Mouse (Mus musculus) thymus, postnatal 4 days (tissue): ENCODE measurements around the gene Ang5.
"Not testable (repeated sequence)": the region's sequence is repeated elsewhere in the genome, so short reads cannot be mapped to it uniquely, and the experiment has no call there.

Experiments used
- DNase-seq: peaks from one replicate; pipeline ENCODE4 v3.0.0; 2021

The Ang5 gene

GRCm38 (mm10) chr14:43956769-43957168, at the start of gene Ang5:
Ang5 (plus strand) TSS chr14:43957069.
- not testable (repeated sequence) for DNase-seq

- DNase-seq = not testable (repeated sequence)
These were observed 38.7 kb upstream of the Ang5 start for GRCm38 (mm10) chr14:43918214-43918613.

GRCm38 (mm10) chr14:43923459-43923858, 33.4 kb upstream of the Ang5 start, which contains the start of gene Ear10:
Ear10 (minus strand) TSS chr14:43923559.
- DNase-seq = not testable (repeated sequence)

DNA sequence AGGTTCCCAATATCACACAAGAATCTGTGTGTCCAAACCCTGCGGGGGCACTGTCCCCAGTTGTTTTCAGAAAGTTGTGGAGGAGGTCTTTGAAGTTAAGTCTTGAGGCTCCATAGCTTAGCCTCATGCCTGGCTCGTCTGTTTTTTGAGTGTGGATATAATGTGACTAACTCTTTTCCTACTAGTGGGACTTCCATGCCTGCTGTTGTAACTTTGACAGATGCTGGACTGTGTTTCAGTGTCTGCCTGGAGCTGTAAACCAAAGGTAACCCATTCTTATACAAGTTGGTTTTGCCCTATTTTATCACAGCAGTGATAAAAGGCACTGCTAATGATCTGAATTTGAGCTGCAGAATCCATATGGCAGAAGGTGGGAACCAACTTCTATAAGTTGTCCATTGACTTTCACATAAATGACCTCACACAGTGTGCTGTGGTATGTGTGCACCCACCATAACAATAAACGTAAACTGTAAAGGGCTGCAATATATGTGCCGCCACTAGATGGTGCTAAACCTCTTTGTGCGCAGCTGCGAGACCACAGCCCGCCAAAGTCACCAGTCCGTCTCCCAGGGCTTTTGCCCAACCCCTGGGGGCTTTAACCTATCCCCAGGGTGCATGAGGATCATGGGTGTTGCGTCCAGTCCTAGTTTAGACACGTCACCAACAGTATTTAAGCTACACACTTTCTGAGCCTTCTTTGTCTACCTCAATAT, 32.0 kb upstream of the Ang5 start, which contains the start of gene Gm8113:
Gene Gm8113, plus strand, starts transcription at position 703 of the 716 bp plus-strand sequence.
- DNase-seq = peak; percentile 64

GRCm38 (mm10) chr14:43925404-43925950, 31.4 kb upstream of the Ang5 start:
- DNase-seq = not testable (repeated sequence)

GRCm38 (mm10) chr14:43932991-43933390, 23.9 kb upstream of the Ang5 start:
- peak; percentile 36 for DNase-seq

GRCm38 (mm10) chr14:43933399-43933798, 23.5 kb upstream of the Ang5 start:
- not testable (repeated sequence) for DNase-seq

DNA sequence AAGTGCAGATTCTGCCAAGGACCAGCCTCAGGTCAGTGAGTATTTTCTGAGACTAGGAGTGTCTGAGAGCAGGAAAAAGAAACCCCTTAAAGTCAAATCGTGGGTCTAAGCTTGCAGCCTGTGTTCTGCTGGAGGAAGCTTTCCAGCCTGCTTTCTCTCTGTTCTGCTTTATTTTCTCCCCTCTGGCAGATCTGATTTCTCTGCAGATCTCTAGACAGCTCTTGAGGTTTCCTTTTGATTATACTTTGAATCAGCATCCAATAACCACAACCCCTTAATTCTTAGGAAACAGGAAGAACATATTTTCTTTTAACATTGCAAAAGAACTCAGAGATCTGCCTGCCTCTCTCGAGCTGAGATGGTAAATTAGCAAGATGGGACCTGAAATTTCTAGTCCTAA, 3.5 kb upstream of the Ang5 start:
- not testable (repeated sequence) for DNase-seq

DNA sequence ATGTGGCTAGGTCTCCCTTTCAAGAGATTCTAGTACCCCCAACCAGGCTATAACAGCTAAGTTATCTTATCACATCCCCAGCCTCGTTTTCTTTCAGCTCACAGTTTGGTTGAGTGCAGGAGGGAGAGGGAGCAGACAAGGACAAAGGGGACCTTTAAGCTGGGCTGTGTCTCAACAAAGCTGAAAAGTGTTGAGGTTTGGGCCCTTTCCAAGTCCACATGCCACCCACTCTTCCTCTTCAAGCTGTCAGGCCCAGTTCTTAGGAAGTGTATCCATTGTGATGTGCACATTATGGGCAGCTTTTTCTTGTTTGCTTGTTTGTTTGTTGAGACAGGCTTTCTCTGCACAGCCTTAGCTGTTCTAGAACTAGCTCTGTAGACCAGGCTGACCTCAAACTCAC, 1.8 kb upstream of the Ang5 start:
- DNase-seq = not testable (repeated sequence)

DNA sequence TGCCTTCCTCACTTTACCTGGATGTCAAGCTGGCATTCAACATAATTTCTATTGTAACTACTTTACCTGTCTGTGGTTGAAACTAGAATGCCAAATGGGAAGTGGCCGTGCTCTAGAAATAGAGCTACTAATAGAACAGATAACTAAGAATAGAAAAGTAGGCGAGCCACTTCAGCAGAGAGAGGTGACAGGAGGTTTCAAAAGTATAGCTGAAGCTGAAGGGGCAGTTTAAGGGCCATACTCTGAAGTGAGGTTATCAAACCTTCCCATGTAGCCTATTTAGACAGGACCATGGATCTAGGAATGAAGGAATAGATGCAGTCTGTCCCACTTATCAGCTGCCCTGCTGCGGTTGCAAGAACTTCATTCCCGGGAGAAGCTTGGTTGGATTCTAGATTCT, 26.6 kb downstream of the Ang5 start:
- no peak for DNase-seq

- DNase-seq = peak; percentile 66
These were observed 27.0 kb downstream of the Ang5 start for GRCm38 (mm10) chr14:43983897-43984296.

DNA sequence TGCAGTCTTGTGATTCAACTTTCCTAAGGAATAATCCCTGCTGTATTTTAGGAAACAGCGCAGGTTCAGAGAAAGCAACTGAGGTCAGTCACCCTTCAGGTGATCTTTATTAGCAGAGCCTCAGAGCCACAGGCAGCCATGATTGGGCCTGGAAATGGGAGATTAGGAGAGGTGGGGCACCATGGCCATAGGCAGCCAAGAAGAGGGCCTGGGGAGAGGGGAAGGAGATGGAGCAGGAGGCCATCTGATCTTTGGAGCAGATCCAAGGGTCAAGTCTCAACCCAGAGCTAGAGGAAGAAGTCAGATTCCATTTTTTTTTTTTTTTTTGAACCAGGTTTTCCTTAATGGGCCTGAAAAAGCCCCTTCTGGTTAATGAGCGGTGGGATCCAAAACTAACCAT, 29.3 kb downstream of the Ang5 start:
- no peak for DNase-seq

- DNase-seq = peak; percentile 74
These were observed 30.5 kb downstream of the Ang5 start for GRCm38 (mm10) chr14:43987404-43987803.

- not testable (repeated sequence) for DNase-seq
These were observed 41.7 kb downstream of the Ang5 start for GRCm38 (mm10) chr14:43998455-43999000.

GRCm38 (mm10) chr14:44001600-44001999, 44.7 kb downstream of the Ang5 start:
- no peak for DNase-seq

- DNase-seq = no peak
These were observed 45.3 kb downstream of the Ang5 start, which contains the start of gene Ang6 for GRCm38 (mm10) chr14:44002169-44002568. Ang6 (minus strand) TSS chr14:44002269.

GRCm38 (mm10) chr14:44008021-44008420, 51.2 kb downstream of the Ang5 start:
- DNase-seq = not testable (repeated sequence)

DNA sequence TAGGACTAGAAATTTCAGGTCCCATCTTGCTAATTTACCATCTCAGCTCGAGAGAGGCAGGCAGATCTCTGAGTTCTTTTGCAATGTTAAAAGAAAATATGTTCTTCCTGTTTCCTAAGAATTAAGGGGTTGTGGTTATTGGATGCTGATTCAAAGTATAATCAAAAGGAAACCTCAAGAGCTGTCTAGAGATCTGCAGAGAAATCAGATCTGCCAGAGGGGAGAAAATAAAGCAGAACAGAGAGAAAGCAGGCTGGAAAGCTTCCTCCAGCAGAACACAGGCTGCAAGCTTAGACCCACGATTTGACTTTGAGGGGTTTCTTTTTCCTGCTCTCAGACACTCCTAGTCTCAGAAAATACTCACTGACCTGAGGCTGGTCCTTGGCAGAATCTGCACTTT, 52.8 kb downstream of the Ang5 start:
- not testable (repeated sequence) for DNase-seq
